Mouse (Mus musculus): ENCODE results near the gene Tnfsf9.

Gene Tnfsf9

GRCm38 (mm10) chr17:57134693-57135092, 29.6 kb downstream of the Tnfsf9 start:
- DNase-seq (ENCODE audit: low read depth, low spot score) = no peak

GRCm38 (mm10) chr17:57135635-57136034, 30.5 kb downstream of the Tnfsf9 start:
- no peak for DNase-seq (ENCODE audit: low read depth, low spot score)

- DNase-seq (ENCODE audit: low read depth, low spot score) = no peak
These were observed 33.6 kb downstream of the Tnfsf9 start for GRCm38 (mm10) chr17:57138676-57139075.

- no peak for DNase-seq (ENCODE audit: low read depth, low spot score)
These were observed 34.6 kb downstream of the Tnfsf9 start for GRCm38 (mm10) chr17:57139708-57140107.

GRCm38 (mm10) chr17:57143704-57144103, 38.6 kb downstream of the Tnfsf9 start:
- DNase-seq (ENCODE audit: low read depth, low spot score) = no peak

GRCm38 (mm10) chr17:57145115-57145514, 40.0 kb downstream of the Tnfsf9 start:
- no peak for DNase-seq (ENCODE audit: low read depth, low spot score)

GRCm38 (mm10) chr17:57148343-57148742, 43.2 kb downstream of the Tnfsf9 start:
- DNase-seq (ENCODE audit: low read depth, low spot score) = no peak

- no peak for DNase-seq (ENCODE audit: low read depth, low spot score)
These were observed 44.1 kb downstream of the Tnfsf9 start, which contains the start of gene Cd70 for GRCm38 (mm10) chr17:57148994-57149803. Cd70 (minus strand) TSS chr17:57149777.

GRCm38 (mm10) chr17:57153006-57153405, 47.9 kb downstream of the Tnfsf9 start:
- DNase-seq (ENCODE audit: low read depth, low spot score) = no peak

GRCm38 (mm10) chr17:57153787-57154186, 48.7 kb downstream of the Tnfsf9 start:
- DNase-seq (ENCODE audit: low read depth, low spot score) = no peak
